Mouse (Mus musculus): ENCODE results near the gene Wfdc10. TPM values are rescaled to one million over a fixed set of nuclear protein-coding genes. Genes with fewer than 3 reads are reported as not detected.

The Wfdc10 gene
- total RNA-seq, 2 experiments from 2014 or later: not detected

GRCm38 (mm10) chr2:164700959-164701358 lies 45.1 kb downstream of the Wfdc10 start:
- no peak for DNase-seq (ENCODE audit: low spot score in 2 of 2)

- DNase-seq (ENCODE audit: low spot score in 2 of 2): no peak
Observed at GRCm38 (mm10) chr2:164701761-164702160, 45.9 kb downstream of the Wfdc10 start.

DNA sequence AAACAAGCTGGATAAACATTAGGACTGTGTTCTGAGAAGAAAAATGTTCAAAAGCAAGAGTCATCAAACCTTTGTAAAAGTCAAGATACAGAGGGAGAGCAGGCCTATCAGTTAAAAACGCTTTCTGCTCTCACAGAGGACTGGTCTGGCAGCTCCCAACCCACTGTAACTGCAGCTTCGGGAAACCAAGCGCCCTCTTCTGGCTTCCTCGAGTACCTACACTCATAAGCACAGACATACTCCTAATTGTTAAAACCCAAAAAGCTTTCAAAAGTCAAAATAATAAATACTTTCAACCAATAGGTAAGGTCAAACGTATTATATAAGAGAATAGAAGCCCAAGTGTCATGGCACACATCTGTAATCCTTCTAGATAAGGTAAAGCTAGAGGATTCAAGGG lies 48.4 kb downstream of the Wfdc10 start:
- DNase-seq (ENCODE audit: low spot score in 2 of 2): no peak

- no peak for DNase-seq (ENCODE audit: low spot score in 2 of 2)
Observed at GRCm38 (mm10) chr2:164705328-164705727, 49.5 kb downstream of the Wfdc10 start.

- no peak for DNase-seq (ENCODE audit: low spot score in 2 of 2)
Observed at GRCm38 (mm10) chr2:164705991-164706390, 50.1 kb downstream of the Wfdc10 start.

Other genes starting within 250 kb of the Wfdc10 start
- gene Sdc4, start 212.2 kb upstream of the Wfdc10 start, total RNA-seq (2021): 10 to 100 TPM; 74.2 to 83.4 TPM
- gene Sys1, start 199.1 kb upstream of the Wfdc10 start, total RNA-seq (2021): 10 to 100 TPM; 43.9 to 45.8 TPM
- 10 to 100 TPM in 1 of 2 experiments, 1 to 10 TPM in 1; 4.1 to 17.9 TPM for gene Gm20458, start 195.1 kb upstream of the Wfdc10 start, total RNA-seq (2021)
- gene Trp53tg5, start 182.3 kb upstream of the Wfdc10 start, total RNA-seq (2021): not detected
- gene Dbndd2, start 169.9 kb upstream of the Wfdc10 start, total RNA-seq (2021): 10 to 100 TPM; 58.9 to 61.0 TPM
- gene Pigt, start 158.5 kb upstream of the Wfdc10 start, total RNA-seq (2021): 100 to 1,000 TPM; 106 to 109 TPM
- under 1 TPM in 1 of 2 experiments, not detected in 1; 0.73 TPM for gene Wfdc2, start 93.6 kb upstream of the Wfdc10 start, total RNA-seq (2021)
- not detected for gene Spint3, start 82.6 kb upstream of the Wfdc10 start, total RNA-seq (2021)
- gene Wfdc6a, start 70.6 kb upstream of the Wfdc10 start, total RNA-seq (2021): 1 to 10 TPM in 1 of 2 experiments, under 1 TPM in 1; 0.78 to 2.2 TPM
- gene Eppin, start 62.5 kb upstream of the Wfdc10 start, total RNA-seq (2021): not detected
- not detected for gene Wfdc6b, start 42.5 kb upstream of the Wfdc10 start, total RNA-seq (2021)
- gene Wfdc8, start 42.4 kb upstream of the Wfdc10 start, total RNA-seq (2021): not detected
- not detected for gene Wfdc16, start 17.2 kb upstream of the Wfdc10 start, total RNA-seq (2021)
- gene Wfdc9, start 537 bp downstream of the Wfdc10 start, total RNA-seq (2021): not detected
- not detected for gene Wfdc11, start 18.0 kb downstream of the Wfdc10 start, total RNA-seq (2021)
- not detected for gene Wfdc13, start 29.1 kb downstream of the Wfdc10 start, total RNA-seq (2021)
- not detected for gene Spint4, start 42.5 kb downstream of the Wfdc10 start, total RNA-seq (2021)
- gene Spint5, start 59.3 kb downstream of the Wfdc10 start, total RNA-seq (2021): not detected
- 1 to 10 TPM in 1 of 2 experiments, under 1 TPM in 1; 0.87 to 1.4 TPM for gene Wfdc3, start 89.9 kb downstream of the Wfdc10 start, total RNA-seq (2021)
- gene Dnttip1, start 89.9 kb downstream of the Wfdc10 start, total RNA-seq (2021): 10 to 100 TPM; 41.9 to 46.0 TPM
- gene Ube2c, start 113.9 kb downstream of the Wfdc10 start, total RNA-seq (2021): 1 to 10 TPM; 6.9 to 8.3 TPM
- not detected for gene Tnnc2, start 123.9 kb downstream of the Wfdc10 start, total RNA-seq (2021)
- gene Snx21, start 129.8 kb downstream of the Wfdc10 start, total RNA-seq (2021): 10 to 100 TPM; 41.3 to 43.6 TPM
- 10 to 100 TPM; 24.1 to 28.6 TPM for gene Acot8, start 148.8 kb downstream of the Wfdc10 start, total RNA-seq (2021)
- gene Zswim3, start 149.1 kb downstream of the Wfdc10 start, total RNA-seq (2021): 1 to 10 TPM; 8.9 to 9.4 TPM
- gene Zswim1, start 166.6 kb downstream of the Wfdc10 start, total RNA-seq (2021): 10 to 100 TPM; 18.5 to 18.7 TPM
- gene Spata25, start 172.5 kb downstream of the Wfdc10 start, total RNA-seq (2021): 1 to 10 TPM in 1 of 2 experiments, not detected in 1; 1.6 TPM
- 10 to 100 TPM; 70.8 to 76.9 TPM for gene Ctsa, start 176.8 kb downstream of the Wfdc10 start, total RNA-seq (2021)
- gene Neurl2, start 177.4 kb downstream of the Wfdc10 start, total RNA-seq (2021): 1 to 10 TPM; 3.5 to 4.7 TPM
- gene Pltp, start 201.7 kb downstream of the Wfdc10 start, total RNA-seq (2021): 10 to 100 TPM; 72.9 to 79.2 TPM
- gene Pcif1, start 223.3 kb downstream of the Wfdc10 start, total RNA-seq (2021): 10 to 100 TPM; 45.0 to 50.9 TPM

All from layer of hippocampus, postnatal 10 days (tissue).